Mouse (Mus musculus) kidney, adult 2 months (tissue): ENCODE data around the gene Osbpl2.

Experiments used
- CTCF ChIP-seq: fragments of 200-500 bp; conservative IDR thresholded peaks from 2 replicates; pipeline ENCODE4 v1.5.1; 2011; ENCODE audit warnings: low read depth, mild to moderate bottlenecking, control low read depth, low read length, moderate library complexity, mixed read lengths; ENCODE audit not compliant: insufficient read depth, insufficient read length
- POLR2A ChIP-seq: fragments of 200-500 bp; IDR thresholded peaks from one replicate; pipeline ENCODE4 v1.6.1; 2011; ENCODE audit warnings: low read depth, low read length, control low read depth

DNA sequence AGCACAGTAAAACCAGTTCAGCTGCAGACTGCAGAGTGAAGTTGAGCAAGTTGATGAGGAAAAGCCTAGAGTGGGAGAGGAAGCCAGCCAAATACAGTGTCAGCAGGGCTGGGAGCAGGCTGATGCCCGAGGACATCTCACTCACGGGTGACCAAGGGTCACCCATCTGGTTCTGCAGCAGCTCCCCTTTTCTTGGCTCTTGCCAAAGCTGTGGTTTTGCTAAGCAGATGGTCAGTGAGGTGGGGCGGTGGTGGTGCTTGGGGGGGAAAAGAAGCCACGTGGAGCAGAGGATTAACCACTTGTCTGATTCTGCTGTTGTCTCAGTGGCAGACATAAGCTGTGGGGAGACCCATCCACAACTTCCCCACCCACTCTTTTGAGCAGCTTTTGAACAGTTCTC lies 7.1 kb downstream of the Osbpl2 start:
- TF ChIP-seq POLR2A (no peak), CTCF (no peak)
